Mouse (Mus musculus) embryonic facial prominence, embryonic 15.5 days (tissue): ENCODE measurements around the gene 4933434E20Rik. TPM values are rescaled to one million over a fixed set of nuclear protein-coding genes. Genes with fewer than 3 reads are reported as not detected.

Source experiments
- ATAC-seq: fragments of 200-750 bp; cut with Nextera tagmentation; 2 replicates; pipeline ENCODE4 v1.8.0; 2017; ENCODE audit warnings: low read depth, moderate TSS enrichment; ENCODE audit not compliant: insufficient number of reproducible peaks, low FRiP score, low TSS enrichment
- H3K27ac ChIP-seq: fragments of 300-500 bp; sonication (generic); replicated peaks from 2 replicates; pipeline ENCODE4 v1.5.1; 2015; ENCODE audit warnings: mild to moderate bottlenecking, inconsistent platforms
- H3K27me3 ChIP-seq: fragments of 300-500 bp; sonication (generic); 2 replicates; pipeline ENCODE4 v1.6.1; 2015; ENCODE audit warnings: inconsistent platforms
- H3K36me3 ChIP-seq: fragments of 300-500 bp; sonication (generic); 2 replicates; pipeline ENCODE4 v1.6.1; 2015; ENCODE audit warnings: mild to moderate bottlenecking, inconsistent platforms
- H3K4me1 ChIP-seq: fragments of 300-500 bp; sonication (generic); 2 replicates; pipeline ENCODE4 v1.6.1; 2015; ENCODE audit warnings: inconsistent platforms
- H3K4me2 ChIP-seq: fragments of 300-500 bp; sonication (generic); replicated peaks from 2 replicates; pipeline ENCODE4 v1.6.1; 2015; ENCODE audit warnings: mild to moderate bottlenecking, inconsistent platforms
- H3K4me3 ChIP-seq: fragments of 300-500 bp; sonication (generic); replicated peaks from 2 replicates; pipeline ENCODE4 v1.5.1; 2015; ENCODE audit warnings: mild to moderate bottlenecking, inconsistent platforms
- H3K9ac ChIP-seq: fragments of 300-500 bp; sonication (generic); 2 replicates; pipeline ENCODE4 v1.6.1; 2015; ENCODE audit warnings: inconsistent platforms
- H3K9me3 ChIP-seq: fragments of 300-500 bp; sonication (generic); replicated peaks from 2 replicates; pipeline ENCODE4 v1.6.1; 2016; ENCODE audit warnings: inconsistent platforms
- WGBS: fragments of 180-500 bp; shearing (Covaris S2); methylation state at CpG from one replicate; pipeline ENCODE4 v1.1.7; 2015; 5-methylcytosine and 5-hydroxymethylcytosine counted together
- polyA plus RNA-seq: library from polyadenylated mRNA; unstranded; fragments of >200 nt; fragmentation: Nextera tagmentation; extraction: Ambion mirVana; gene quantifications from 2 replicates; pipeline ENCODE4 v1.2.1, GENCODE M21; 2015

4933434E20Rik gene
- polyA plus RNA-seq, 1 experiment from 2014 or later: 149 TPM

GRCm38 (mm10) chr3:90083034-90083433 lies 31.6 kb downstream of the 4933434E20Rik start:
- no peak overlapping the region for H3K4me3 ChIP-seq
- H3K4me2 ChIP-seq: no peak overlapping the region
- H3K9ac ChIP-seq: peak overlapping the region; percentile 15; the same call in 1 of the 2 replicates
- H3K27ac ChIP-seq: peak overlapping the region; percentile 56
- H3K36me3 ChIP-seq: peaks cover 14% of the 10 kb centered on the region
- H3K27me3 ChIP-seq: no peaks in the 10 kb centered on the region
- 54% methylated on average over 5 of the region's 5 CpGs for WGBS
- no peaks in the 10 kb centered on the region for H3K9me3 ChIP-seq
- H3K4me1 ChIP-seq: peaks cover 55% of the 10 kb centered on the region
- no peak for ATAC-seq

- H3K27ac ChIP-seq: peak overlapping the region; percentile 56
- no peak overlapping the region for H3K4me2 ChIP-seq
- H3K9ac ChIP-seq: no peak overlapping the region
- 56% methylated on average over 3 of the region's 3 CpGs for whole genome bisulfite sequencing
- no peaks in the 10 kb centered on the region for H3K9me3 ChIP-seq
- no peaks in the 10 kb centered on the region for H3K27me3 ChIP-seq
- ATAC-seq: no peak
- H3K4me3 ChIP-seq: no peak overlapping the region
- peaks cover 22% of the 10 kb centered on the region for H3K36me3 ChIP-seq
- H3K4me1 ChIP-seq: peaks cover 50% of the 10 kb centered on the region
Observed at GRCm38 (mm10) chr3:90083698-90084324, 32.4 kb downstream of the 4933434E20Rik start.

- Histone ChIP-seq H3K27me3 (no peaks in the 10 kb centered on the region), H3K9me3 (no peaks in the 10 kb centered on the region), H3K27ac (0 out of 2 replicates have a peak overlapping the region, but pooled peaks have one; percentile 34), H3K4me1 (peaks cover 46% of the 10 kb centered on the region), H3K4me2 (no peak overlapping the region), H3K9ac (no peak overlapping the region), H3K36me3 (peaks cover 32% of the 10 kb centered on the region), H3K4me3 (no peak overlapping the region)
- 68% methylated on average over 4 of the region's 4 CpGs for WGBS
- no peak for ATAC-seq
Observed at GRCm38 (mm10) chr3:90084790-90085189, 33.4 kb downstream of the 4933434E20Rik start.

DNA sequence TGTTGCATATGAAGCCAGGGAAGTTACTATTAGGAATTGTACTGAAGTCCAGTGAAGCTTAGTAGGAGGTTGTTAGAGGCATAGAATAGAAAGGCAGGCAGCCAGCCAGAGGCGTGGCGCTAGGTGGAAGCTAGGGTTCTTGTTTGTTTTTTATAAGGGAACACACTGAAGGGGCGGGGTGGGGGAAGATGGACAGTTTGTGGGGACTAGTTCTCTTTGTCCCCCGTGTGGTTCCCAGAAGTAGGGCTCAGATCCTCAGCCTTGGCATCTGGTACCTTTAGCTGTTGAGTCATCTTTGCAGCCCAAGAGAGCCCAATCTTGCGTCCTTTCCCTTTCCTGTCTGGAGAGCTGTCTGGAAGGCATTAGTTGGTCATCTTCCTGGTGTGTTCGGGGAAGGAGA lies 33.8 kb downstream of the 4933434E20Rik start:
- Histone ChIP-seq H3K4me2 (no peak overlapping the region), H3K9me3 (no peaks in the 10 kb centered on the region), H3K36me3 (peaks cover 36% of the 10 kb centered on the region), H3K27me3 (no peaks in the 10 kb centered on the region), H3K4me1 (peaks cover 46% of the 10 kb centered on the region), H3K9ac (no peak overlapping the region), H3K4me3 (no peak overlapping the region), H3K27ac (no peak overlapping the region)
- WGBS: 70% methylated on average over 6 of the region's 6 CpGs
- ATAC-seq: no peak

- Histone ChIP-seq H3K4me2 (no peak overlapping the region), H3K27ac (no peak overlapping the region), H3K9ac (no peak overlapping the region), H3K36me3 (peaks cover 44% of the 10 kb centered on the region), H3K4me3 (no peak overlapping the region), H3K9me3 (no peaks in the 10 kb centered on the region), H3K4me1 (peaks cover 43% of the 10 kb centered on the region), H3K27me3 (no peaks in the 10 kb centered on the region)
- 87% methylated on average over 5 of the region's 5 CpGs for WGBS
- no peak for ATAC-seq
Observed at GRCm38 (mm10) chr3:90086068-90086467, 34.6 kb downstream of the 4933434E20Rik start.

- 88% methylated on average over 2 of the region's 2 CpGs for WGBS
- no peak for ATAC-seq
- no peak overlapping the region for H3K27ac ChIP-seq
- H3K4me3 ChIP-seq: no peak overlapping the region
- no peaks in the 10 kb centered on the region for H3K27me3 ChIP-seq
- H3K4me2 ChIP-seq: no peak overlapping the region
- H3K9ac ChIP-seq: no peak overlapping the region
- peaks cover 67% of the 10 kb centered on the region for H3K36me3 ChIP-seq
- peaks cover 18% of the 10 kb centered on the region for H3K4me1 ChIP-seq
- no peaks in the 10 kb centered on the region for H3K9me3 ChIP-seq
Observed at GRCm38 (mm10) chr3:90088617-90089016, 37.2 kb downstream of the 4933434E20Rik start.

GRCm38 (mm10) chr3:90090892-90091291 lies 39.5 kb downstream of the 4933434E20Rik start:
- H3K27me3 ChIP-seq: no peaks in the 10 kb centered on the region
- H3K4me1 ChIP-seq: no peaks in the 10 kb centered on the region
- no peak for ATAC-seq
- no peak overlapping the region for H3K27ac ChIP-seq
- no peak overlapping the region for H3K4me2 ChIP-seq
- H3K4me3 ChIP-seq: no peak overlapping the region
- WGBS: 81% methylated on average over 6 of the region's 6 CpGs
- H3K9me3 ChIP-seq: no peaks in the 10 kb centered on the region
- H3K36me3 ChIP-seq: peaks cover 88% of the 10 kb centered on the region
- H3K9ac ChIP-seq: no peak overlapping the region

DNA sequence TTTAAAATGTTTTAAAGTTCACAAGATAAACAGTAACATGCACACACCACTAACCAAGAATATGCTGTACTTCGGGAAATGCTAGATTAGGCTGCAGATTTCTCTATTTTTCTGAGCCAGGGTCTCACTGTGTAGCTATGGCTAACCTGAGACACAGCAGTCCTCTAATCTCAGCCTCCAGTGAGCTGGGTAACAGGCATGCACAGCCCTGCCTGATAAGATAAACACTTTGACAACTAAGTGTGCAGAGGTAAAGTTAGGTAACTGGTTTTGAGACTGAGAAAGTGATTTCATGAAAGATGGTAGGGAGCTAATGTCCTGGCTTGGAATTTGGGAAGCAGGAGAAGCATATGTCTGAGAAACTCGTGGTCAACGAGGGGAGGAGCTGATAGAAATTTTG lies 43.0 kb downstream of the 4933434E20Rik start:
- Histone ChIP-seq H3K36me3 (peaks cover 83% of the 10 kb centered on the region), H3K9ac (no peak overlapping the region), H3K4me2 (no peak overlapping the region), H3K4me3 (no peak overlapping the region), H3K27me3 (no peaks in the 10 kb centered on the region), H3K27ac (no peak overlapping the region), H3K9me3 (no peaks in the 10 kb centered on the region), H3K4me1 (no peaks in the 10 kb centered on the region)
- ATAC-seq: no peak
- 98% methylated on average over 3 of the region's 3 CpGs for whole genome bisulfite sequencing

- Histone ChIP-seq H3K9me3 (no peaks in the 10 kb centered on the region), H3K9ac (no peak overlapping the region), H3K27ac (no peak overlapping the region), H3K27me3 (no peaks in the 10 kb centered on the region), H3K4me2 (no peak overlapping the region), H3K36me3 (peaks cover 58% of the 10 kb centered on the region), H3K4me1 (no peaks in the 10 kb centered on the region), H3K4me3 (no peak overlapping the region)
- 85% methylated on average over 5 of the region's 5 CpGs for WGBS
- ATAC-seq: no peak
Observed at GRCm38 (mm10) chr3:90097928-90098327, 46.5 kb downstream of the 4933434E20Rik start.

GRCm38 (mm10) chr3:90101010-90101409 lies 49.6 kb downstream of the 4933434E20Rik start:
- Histone ChIP-seq H3K27ac (no peak overlapping the region), H3K4me1 (no peaks in the 10 kb centered on the region), H3K9ac (no peak overlapping the region), H3K4me2 (no peak overlapping the region), H3K9me3 (no peaks in the 10 kb centered on the region), H3K27me3 (no peaks in the 10 kb centered on the region), H3K36me3 (peaks cover 31% of the 10 kb centered on the region), H3K4me3 (no peak overlapping the region)
- no peak for ATAC-seq
- WGBS: 92% methylated on average over 3 of the region's 3 CpGs

- Histone ChIP-seq H3K27me3 (no peaks in the 10 kb centered on the region), H3K4me1 (no peaks in the 10 kb centered on the region), H3K9ac (no peak overlapping the region), H3K4me2 (no peak overlapping the region), H3K9me3 (no peaks in the 10 kb centered on the region), H3K4me3 (no peak overlapping the region), H3K27ac (no peak overlapping the region), H3K36me3 (peaks cover 25% of the 10 kb centered on the region)
- 90% methylated on average over 2 of the region's 2 CpGs for WGBS
- ATAC-seq: no peak
Observed at GRCm38 (mm10) chr3:90101673-90102072, 50.2 kb downstream of the 4933434E20Rik start.

DNA sequence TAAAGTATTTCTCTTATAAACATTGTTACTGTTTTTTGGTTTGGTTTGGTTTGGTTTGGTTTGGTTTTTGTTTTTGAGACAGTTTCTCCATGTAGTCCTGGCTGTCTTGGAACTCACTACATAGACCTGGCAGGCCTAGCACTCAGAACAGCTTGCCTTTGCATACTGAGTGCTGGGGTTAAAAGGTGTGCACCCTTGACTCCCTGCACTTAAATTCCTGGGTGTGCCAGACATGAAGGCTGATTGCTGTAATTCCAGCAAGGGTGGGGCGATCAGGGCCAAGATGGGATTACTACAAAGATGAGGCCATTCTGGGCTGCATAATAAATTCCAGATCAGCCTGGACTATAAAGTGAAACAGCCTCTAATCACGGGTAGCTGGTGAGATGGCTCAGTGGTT lies 50.8 kb downstream of the 4933434E20Rik start:
- Histone ChIP-seq H3K9ac (no peak overlapping the region), H3K9me3 (no peaks in the 10 kb centered on the region), H3K27me3 (no peaks in the 10 kb centered on the region), H3K27ac (no peak overlapping the region), H3K4me1 (no peaks in the 10 kb centered on the region), H3K4me2 (no peak overlapping the region), H3K36me3 (peaks cover 25% of the 10 kb centered on the region), H3K4me3 (no peak overlapping the region)
- no peak for ATAC-seq
- 65% methylated on average over 2 of the region's 2 CpGs for WGBS
